Mouse (Mus musculus) kidney, adult 8-10 months (tissue): ENCODE data around the gene Iqch.

Source experiments
- DNase-seq, 2 experiments: peaks; one replicate each; pipeline ENCODE4 v3.0.0; 2022

The Iqch gene

DNA sequence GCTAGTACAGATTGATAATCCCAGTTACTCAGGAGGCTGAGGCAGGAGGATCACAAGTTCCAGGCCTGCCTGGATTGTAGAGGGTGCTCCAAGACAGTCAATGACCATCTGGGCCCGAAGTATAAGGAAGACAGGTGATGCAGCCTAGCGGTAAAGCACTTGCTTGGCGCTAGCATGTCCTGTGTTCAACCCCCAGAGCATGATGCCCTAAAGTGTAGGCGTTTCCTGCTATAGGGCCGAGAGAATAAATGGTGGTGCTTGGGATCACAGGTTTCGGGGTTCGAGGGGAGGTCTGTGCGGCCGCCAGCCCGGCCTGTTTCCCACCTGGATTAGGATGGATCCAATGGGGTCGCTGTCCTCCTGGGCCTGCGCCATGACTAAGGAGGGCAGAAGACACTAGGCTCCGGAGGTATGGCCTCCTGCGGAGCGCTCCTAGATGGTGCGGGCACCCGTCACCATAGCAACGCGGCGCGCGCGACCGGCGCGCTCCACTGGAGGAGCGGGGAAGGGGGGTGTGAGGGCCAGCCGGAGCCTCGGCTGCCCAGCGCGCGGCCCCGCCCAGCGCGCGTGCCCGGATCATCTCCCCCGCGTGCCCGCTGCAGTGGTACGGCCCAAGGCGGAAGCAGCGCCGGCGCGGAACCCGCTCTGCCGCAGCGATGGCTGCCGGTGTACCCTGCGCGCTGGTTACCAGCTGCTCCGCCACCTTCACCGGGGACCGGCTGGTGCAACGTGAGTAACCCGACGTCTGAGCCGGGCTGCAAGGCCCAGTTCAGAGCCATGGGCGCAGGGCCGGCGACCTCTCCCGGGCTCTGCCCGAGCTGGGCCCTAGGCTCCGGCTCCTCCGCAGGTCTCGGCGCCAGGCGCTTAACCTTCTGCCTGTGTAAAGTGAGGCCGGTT, at the start of gene Iqch, which contains the start of gene Aagab:
Iqch (minus strand) TSS at position 451 of the 897 bp plus-strand sequence.
Aagab (plus strand) TSS at position 618 of the 897 bp plus-strand sequence.
- peak; percentile 96 for DNase-seq

DNA sequence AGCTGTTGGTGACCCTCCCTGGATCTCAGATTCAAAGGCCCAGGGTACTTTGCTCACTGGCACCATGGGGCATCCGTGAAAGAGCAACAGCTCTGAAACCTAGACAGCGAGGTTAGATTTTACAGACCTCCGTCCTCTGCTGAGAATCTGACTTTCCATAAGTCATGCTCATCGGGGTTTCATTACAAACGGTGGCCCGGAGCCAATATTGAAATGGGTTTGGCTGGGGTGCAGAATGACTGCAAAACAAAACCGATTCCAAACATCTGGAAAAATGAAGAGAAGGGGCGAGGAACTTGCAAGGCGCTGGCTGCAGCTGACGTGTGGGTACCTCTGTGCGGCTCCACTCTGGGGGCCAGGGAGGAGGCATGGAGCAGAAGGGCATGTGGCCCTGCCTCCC, 49.3 kb upstream of the Iqch start:
- DNase-seq, result no peak

GRCm38 (mm10) chr9:63650905-63651304, 48.6 kb upstream of the Iqch start:
- no peak for DNase-seq

DNA sequence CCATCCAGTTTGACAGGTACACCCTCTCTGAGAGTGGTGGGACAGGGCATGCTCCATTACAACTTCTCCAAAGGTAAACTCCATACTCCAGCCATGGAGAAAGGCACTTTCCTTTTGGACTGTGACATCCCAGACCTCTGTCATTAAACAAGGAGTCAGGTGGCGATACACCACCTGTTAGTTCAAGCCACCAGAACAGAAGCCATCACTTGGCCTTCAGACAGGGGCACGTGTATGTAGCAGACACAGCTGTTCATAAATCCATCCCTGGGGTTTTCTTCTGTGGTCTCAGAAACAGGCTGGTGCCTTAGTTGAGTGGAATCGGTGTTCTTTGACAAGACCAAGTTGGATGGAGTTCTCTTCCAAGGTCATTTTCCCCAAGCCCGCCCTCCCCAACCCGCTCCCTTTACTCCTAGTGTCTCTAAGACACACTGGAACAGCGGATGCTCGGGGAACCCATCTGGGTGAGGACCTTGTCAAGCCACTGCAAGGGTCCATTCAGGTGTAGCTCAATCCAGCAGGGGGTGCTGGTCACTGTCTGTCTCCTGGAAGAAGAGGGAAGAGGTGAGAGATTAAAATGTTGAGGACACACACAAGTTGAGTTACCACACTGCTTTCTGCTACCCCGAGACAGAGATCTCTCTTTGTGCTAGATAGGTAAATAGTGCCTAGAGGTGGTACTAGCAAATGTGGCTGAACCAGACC, 47.7 kb upstream of the Iqch start:
- DNase-seq, result no peak

GRCm38 (mm10) chr9:63648520-63648918, 46.2 kb upstream of the Iqch start:
- no peak for DNase-seq

- peak; percentile 50 to 73 for DNase-seq
These were observed 45.6 kb upstream of the Iqch start for GRCm38 (mm10) chr9:63647581-63648519.

GRCm38 (mm10) chr9:63645084-63645483, 42.8 kb upstream of the Iqch start:
- no peak for DNase-seq

DNA sequence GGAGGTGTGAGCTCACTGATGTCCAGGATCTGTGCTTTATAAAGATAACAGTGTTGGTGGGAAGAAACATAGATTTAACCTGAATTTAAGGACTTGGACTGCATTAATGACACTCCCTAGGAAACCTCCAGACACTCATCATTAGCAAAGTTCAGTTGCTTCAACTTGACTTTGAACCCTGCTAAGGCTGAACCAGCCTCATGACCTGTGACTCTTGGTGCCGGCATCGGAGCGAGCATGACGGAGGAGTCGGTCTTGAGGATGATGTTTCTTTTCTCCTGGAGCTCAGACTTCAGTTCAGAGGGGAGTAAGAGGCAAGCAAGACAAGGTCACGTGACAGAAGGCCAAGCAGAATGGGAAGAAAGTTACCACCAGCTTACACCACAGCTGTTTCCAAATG, 41.7 kb upstream of the Iqch start:
- no peak for DNase-seq

DNA sequence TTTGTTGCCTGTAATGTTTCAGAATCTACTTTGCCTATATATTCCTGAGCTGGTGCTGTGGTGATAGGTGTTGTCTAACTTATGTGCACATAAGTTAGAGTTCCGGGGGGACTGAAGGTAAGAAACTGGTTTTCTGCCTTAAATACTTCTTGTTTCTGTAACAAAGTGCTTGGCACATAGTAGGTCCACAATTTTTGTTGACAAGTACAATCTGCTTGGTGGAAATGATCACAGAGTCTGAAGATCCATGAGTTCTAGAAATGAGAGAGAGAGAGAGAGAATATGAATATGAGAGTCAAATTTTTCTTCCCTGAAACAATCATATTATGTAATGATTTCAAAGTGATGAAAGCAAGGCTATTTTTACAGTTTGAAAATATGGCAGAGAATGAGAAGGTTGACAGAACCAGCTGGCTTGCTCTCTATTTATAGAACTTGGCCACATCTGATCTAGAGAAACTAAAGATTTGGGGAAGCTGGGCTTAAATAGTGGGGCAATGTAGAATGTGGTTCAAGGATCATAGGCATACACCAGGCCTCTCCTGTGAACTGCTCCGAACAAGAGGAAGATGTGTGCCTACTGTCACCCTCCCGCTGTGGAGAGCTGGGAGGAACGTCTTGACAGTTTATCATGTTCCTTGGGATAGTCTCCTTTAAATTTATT, 39.8 kb upstream of the Iqch start:
- DNase-seq, result no peak

GRCm38 (mm10) chr9:63636113-63636512, 33.8 kb upstream of the Iqch start:
- no peak for DNase-seq

- no peak for DNase-seq
These were observed 31.0 kb upstream of the Iqch start for GRCm38 (mm10) chr9:63633334-63633733.

DNA sequence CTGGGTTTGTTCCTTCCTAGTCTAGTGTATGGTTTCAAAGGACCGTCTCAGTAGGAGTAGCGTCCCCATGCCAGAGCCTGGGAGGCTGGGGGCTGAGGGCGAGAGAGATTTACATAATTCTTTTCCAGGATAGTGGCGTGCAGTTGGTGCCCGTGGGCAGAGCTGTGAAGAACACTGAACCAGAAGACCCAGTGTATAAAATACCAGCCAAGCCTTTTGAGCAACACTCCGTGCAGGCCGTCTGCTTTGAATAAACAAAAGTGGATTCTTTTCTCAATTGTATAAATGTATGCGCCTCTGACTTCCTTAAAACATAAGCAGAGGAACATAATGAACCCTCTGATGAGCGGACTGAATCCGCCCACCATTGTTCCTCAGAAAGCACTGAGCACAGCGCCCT, 30.6 kb upstream of the Iqch start:
- DNase-seq, result no peak

- DNase-seq, result no peak
These were observed 29.8 kb upstream of the Iqch start for GRCm38 (mm10) chr9:63632045-63632444.

GRCm38 (mm10) chr9:63625090-63625756, 22.9 kb upstream of the Iqch start:
- DNase-seq, result no peak

DNA sequence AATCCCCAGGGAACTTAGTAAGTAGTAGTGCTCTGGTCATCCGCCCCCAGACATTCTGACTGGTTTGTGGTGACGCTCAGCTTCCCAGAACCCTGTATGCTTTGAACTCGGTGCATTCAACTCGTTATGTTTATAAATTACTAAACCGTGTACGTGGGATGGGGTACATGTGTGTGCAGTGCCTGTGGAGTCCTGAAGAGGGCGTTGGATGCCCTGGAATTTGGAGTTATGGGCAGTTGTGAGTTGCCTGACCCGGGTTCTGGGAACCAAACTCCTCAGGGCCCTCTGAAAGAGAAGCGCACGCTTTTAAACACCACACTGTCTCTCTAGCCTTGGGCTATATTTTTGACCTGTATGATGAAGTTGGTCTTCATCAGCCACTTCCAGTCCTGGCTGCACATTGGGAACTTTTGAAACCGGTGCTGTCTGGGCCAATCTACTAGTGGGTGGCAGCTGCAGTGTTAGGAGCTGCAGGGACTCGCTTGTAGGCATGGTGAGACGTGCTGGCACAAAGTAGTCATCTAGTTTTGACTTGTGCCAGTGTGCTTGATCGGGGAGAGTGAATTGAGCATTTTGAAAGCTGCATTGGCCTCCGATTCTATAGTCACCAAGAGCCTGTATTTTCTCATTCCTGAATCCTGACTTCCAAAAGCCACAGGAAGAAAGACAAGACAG, 21.7 kb upstream of the Iqch start:
- DNase-seq, result no peak

DNA sequence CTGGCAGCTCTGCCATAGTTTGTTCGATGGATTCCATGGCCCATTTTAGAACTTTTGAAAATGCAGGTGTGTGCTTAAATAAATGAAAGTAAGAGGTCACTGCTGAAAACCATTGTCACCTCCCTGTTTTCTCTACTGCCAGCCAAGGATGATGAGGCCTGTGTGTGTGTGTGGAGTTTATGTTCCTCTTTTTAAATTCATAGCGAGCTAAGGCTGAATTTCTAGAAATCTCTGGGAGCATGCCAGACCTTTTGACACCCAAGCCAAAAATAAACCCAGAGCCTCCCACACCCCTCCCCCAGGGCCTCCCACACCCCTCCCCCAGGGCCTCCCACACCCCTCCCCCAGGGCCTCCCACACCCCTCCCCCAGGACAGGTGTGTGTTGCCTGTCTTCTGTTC, 15.7 kb upstream of the Iqch start:
- DNase-seq, result no peak

- no peak for DNase-seq
These were observed 12.0 kb upstream of the Iqch start for GRCm38 (mm10) chr9:63614018-63614985.

DNA sequence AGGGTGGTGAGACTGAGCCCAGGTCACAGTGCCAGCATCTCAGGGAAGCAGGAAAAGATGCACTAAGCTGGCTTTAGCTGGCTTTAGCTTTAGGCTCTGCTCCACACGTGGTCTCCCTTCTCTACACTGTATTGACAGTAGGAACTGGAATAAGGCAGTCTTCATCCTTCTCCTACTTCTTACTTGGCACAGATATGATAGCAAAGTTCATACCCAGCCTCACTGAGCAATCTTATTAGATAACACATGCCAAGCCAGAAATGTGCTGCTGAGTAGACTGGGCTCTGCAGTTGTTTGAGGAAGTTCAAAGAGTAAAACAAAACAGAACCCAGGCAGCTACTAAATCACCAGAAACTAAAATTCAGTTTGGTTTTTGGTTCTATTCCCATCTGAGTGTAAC, 11.3 kb upstream of the Iqch start:
- peak in 1 of 2 experiments; percentile 57 for DNase-seq

DNA sequence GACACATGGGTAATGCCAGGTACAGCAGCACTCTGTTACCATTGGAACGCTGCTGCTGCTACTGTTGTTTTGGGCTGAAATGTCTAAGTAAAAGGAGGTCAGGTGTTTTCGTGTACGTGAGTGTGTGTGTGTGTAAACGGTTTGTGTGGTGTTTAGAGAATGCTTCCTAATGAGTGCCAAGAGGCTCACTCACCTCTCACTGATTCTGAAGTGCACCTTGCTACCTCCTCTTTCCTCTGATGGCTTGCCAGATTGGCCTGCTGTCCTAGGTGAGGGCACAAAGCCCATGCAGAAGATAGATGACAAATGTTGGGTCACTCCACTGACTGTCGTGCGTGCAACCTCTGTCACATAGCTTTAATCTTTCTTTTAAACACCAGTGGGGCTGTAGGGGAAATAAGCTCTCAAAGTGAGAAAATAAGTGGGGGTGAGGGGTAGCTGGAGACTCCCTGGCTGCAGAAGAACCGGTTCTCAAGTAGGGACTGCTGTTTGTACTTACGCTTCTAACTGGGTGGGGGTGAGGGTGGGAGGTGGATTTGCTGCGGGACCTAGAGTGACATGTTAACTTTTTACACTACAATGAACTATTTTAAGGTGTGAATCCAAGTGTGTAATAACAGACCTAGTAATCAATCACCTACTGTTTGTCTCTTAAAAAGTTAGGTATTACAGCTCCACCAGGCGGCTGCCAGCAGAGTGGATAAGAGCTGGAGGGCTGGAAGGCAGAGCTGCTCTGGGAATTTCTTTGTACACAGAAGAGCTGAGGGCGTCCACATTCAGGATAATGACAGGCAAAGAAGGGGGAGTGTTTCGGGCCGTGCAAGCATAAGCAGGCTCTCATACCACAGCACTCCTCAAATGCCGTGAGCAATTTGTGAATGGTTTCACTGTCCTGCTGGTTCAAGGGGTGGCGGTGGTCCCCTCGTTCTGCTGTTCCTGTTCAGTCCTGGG, 10.5 kb upstream of the Iqch start:
- DNase-seq, result peak in 1 of 2 experiments; percentile 26
